Mouse (Mus musculus): Measurements from ENCODE around the gene Nelfe.

DNA sequence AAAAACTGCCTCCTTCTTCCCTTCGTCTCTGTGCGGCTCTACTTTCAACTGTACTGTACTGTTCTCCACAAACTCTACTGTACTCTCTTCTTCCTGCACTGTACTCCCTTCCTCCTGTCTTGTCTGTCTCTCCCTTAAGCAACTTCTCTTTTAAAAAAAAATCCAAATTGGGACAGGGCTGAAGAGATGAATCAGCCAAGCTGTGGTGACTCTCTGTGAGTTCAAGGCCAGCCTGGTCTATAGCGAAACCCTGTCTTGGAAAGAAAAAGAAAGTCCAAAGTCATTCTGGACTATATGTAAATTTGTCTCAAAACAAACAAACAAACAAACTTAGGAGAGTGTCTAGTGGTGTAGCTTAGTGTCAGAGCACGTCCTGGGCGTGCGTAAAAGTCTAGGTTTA lies 24.1 kb downstream of the Nelfe start:
- TF ChIP-seq POLR2A (IDR thresholded peaks at IDR 0.05; ENCODE audit: control insufficient read depth, low read depth, low read length): no peak
- no peak for TF ChIP-seq CTCF (IDR thresholded peaks at IDR 0.05; ENCODE audit: control insufficient read depth, insufficient read depth, insufficient replicate concordance, low read depth, low read length)
